Mouse (Mus musculus): ENCODE measurements around the gene Nxn. TPM values are rescaled to one million over a fixed set of nuclear protein-coding genes. Genes with fewer than 3 reads are reported as not detected.

Gene Nxn
- total and polyA plus RNA-seq, 2 experiments from 2014 or later = 10.6 to 50.7 TPM

- H3K27me3 ChIP-seq (ENCODE audit: control insufficient read depth, insufficient read depth, low read length) = no peaks in the 10 kb centered on the region
- DNase-seq (ENCODE audit: low spot score) (no peak), ATAC-seq (ENCODE audit: insufficient read depth, low read depth) (no peak)
- no peak overlapping the region for H3K9ac ChIP-seq (replicated peaks; ENCODE audit: low read depth, low read length)
- H3K9me3 ChIP-seq (replicated peaks; ENCODE audit: control insufficient read depth, low read length) = no peaks in the 10 kb centered on the region
- H3K4me1 ChIP-seq (ENCODE audit: control insufficient read depth, insufficient read depth) = no peaks in the 10 kb centered on the region
- H3K4me2 ChIP-seq (ENCODE audit: low read depth, low read length) = no peak overlapping the region
- no peak overlapping the region for H3K27ac ChIP-seq (ENCODE audit: low read depth)
- TF ChIP-seq EP300 (IDR thresholded peaks at IDR 0.05; ENCODE audit: low read depth) (no peak), CTCF (IDR thresholded peaks at IDR 0.05; ENCODE audit: low read depth) (no peak)
- no peaks in the 10 kb centered on the region for H3K36me3 ChIP-seq (replicated peaks; ENCODE audit: control insufficient read depth, insufficient read depth, low read length)
- 83% methylated on average over 7 of the region's 7 CpGs for WGBS
- H3K4me3 ChIP-seq (ENCODE audit: low read depth, low read length) = no peak overlapping the region
Observed at GRCm38 (mm10) chr11:76392532-76392931, 6.4 kb downstream of the Nxn start.

DNA sequence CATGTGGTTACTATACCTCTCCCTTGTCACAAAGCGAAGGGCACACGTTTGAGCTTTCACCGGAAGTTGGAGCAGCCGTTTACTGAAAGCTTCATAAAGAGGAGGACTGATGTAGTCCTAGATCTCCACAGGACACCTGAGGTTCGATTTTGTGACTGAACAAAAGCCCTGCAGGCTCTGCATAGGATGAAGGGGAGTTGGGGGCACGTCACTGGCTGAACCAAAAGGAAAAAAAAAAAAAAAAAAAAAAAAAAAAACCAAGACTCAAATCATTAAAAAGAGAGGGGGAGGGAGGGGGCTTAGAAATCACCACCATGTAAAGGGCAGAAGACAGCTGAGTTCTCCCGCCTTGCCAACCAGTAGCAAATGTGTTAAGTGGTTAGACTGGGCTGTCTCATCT, 10.2 kb downstream of the Nxn start:
- Histone ChIP-seq H3K36me3 (replicated peaks; ENCODE audit: control insufficient read depth, insufficient read depth, low read length) (no peaks in the 10 kb centered on the region), H3K4me3 (ENCODE audit: low read depth, low read length) (no peak overlapping the region), H3K9ac (replicated peaks; ENCODE audit: low read depth, low read length) (no peak overlapping the region), H3K27me3 (ENCODE audit: control insufficient read depth, insufficient read depth, low read length) (no peaks in the 10 kb centered on the region), H3K4me1 (ENCODE audit: control insufficient read depth, insufficient read depth) (no peaks in the 10 kb centered on the region), H3K9me3 (replicated peaks; ENCODE audit: control insufficient read depth, low read length) (no peaks in the 10 kb centered on the region), H3K4me2 (ENCODE audit: low read depth, low read length) (no peak overlapping the region), H3K27ac (ENCODE audit: low read depth) (no peak overlapping the region)
- no peak for TF ChIP-seq EP300 (IDR thresholded peaks at IDR 0.05; ENCODE audit: low read depth)
- TF ChIP-seq CTCF (IDR thresholded peaks at IDR 0.05; ENCODE audit: low read depth) = no peak
- 80% methylated on average over 7 of the region's 7 CpGs for WGBS
- DNase-seq (ENCODE audit: low spot score) = no peak
- ATAC-seq (ENCODE audit: insufficient read depth, low read depth) = no peak

GRCm38 (mm10) chr11:76387097-76387496, 11.8 kb downstream of the Nxn start:
- Histone ChIP-seq H3K4me3 (ENCODE audit: low read depth, low read length) (no peak overlapping the region), H3K9me3 (replicated peaks; ENCODE audit: control insufficient read depth, low read length) (no peaks in the 10 kb centered on the region), H3K9ac (replicated peaks; ENCODE audit: low read depth, low read length) (no peak overlapping the region), H3K36me3 (replicated peaks; ENCODE audit: control insufficient read depth, insufficient read depth, low read length) (no peaks in the 10 kb centered on the region), H3K27ac (ENCODE audit: low read depth) (no peak overlapping the region), H3K4me2 (ENCODE audit: low read depth, low read length) (no peak overlapping the region), H3K27me3 (ENCODE audit: control insufficient read depth, insufficient read depth, low read length) (no peaks in the 10 kb centered on the region), H3K4me1 (ENCODE audit: control insufficient read depth, insufficient read depth) (no peaks in the 10 kb centered on the region)
- no peak for DNase-seq (ENCODE audit: low spot score)
- WGBS = 82% methylated on average over 1 of the region's 1 CpGs
- ATAC-seq (ENCODE audit: insufficient read depth, low read depth) = no peak
- TF ChIP-seq CTCF (IDR thresholded peaks at IDR 0.05; ENCODE audit: low read depth) (peak; percentile 25), EP300 (IDR thresholded peaks at IDR 0.05; ENCODE audit: low read depth) (no peak)

DNA sequence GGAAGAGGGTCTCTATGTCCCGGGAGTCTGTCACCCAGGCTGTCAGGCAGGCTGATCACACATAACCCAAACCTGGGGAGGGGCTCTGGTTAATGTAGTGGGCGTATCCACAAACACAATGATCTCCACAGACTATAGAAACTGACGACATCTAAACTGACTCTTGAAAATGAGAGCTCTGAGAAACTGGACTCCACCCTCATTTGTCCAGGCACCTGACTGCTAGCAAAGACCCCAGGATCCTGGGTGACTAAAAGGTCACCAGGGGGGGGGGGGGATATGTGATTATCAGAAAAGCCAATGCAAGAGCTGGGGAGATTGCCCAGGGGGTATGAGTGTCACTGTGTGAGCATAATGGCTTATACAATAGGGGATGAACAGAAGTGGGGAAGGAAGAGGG, 13.2 kb downstream of the Nxn start:
- H3K4me1 ChIP-seq (ENCODE audit: control insufficient read depth, insufficient read depth) = 0 out of 2 replicates have a peak, but pooled peaks cover 3% of the 10 kb centered on the region
- H3K4me3 ChIP-seq (ENCODE audit: low read depth, low read length) = no peak overlapping the region
- no peaks in the 10 kb centered on the region for H3K36me3 ChIP-seq (replicated peaks; ENCODE audit: control insufficient read depth, insufficient read depth, low read length)
- H3K9me3 ChIP-seq (replicated peaks; ENCODE audit: control insufficient read depth, low read length) = no peaks in the 10 kb centered on the region
- WGBS = 70% methylated on average over 3 of the region's 3 CpGs
- ATAC-seq (ENCODE audit: insufficient read depth, low read depth) (no peak), DNase-seq (ENCODE audit: low spot score) (no peak)
- no peak overlapping the region for H3K9ac ChIP-seq (replicated peaks; ENCODE audit: low read depth, low read length)
- no peak for TF ChIP-seq EP300 (IDR thresholded peaks at IDR 0.05; ENCODE audit: low read depth)
- TF ChIP-seq CTCF (IDR thresholded peaks at IDR 0.05; ENCODE audit: low read depth) = no peak
- no peak overlapping the region for H3K27ac ChIP-seq (ENCODE audit: low read depth)
- H3K4me2 ChIP-seq (ENCODE audit: low read depth, low read length) = no peak overlapping the region
- no peaks in the 10 kb centered on the region for H3K27me3 ChIP-seq (ENCODE audit: control insufficient read depth, insufficient read depth, low read length)

GRCm38 (mm10) chr11:76385017-76385416, 13.9 kb downstream of the Nxn start:
- Histone ChIP-seq H3K27ac (ENCODE audit: low read depth) (peak overlapping the region; percentile 20; the same call in 1 of the 2 replicates), H3K36me3 (replicated peaks; ENCODE audit: control insufficient read depth, insufficient read depth, low read length) (no peaks in the 10 kb centered on the region)

DNA sequence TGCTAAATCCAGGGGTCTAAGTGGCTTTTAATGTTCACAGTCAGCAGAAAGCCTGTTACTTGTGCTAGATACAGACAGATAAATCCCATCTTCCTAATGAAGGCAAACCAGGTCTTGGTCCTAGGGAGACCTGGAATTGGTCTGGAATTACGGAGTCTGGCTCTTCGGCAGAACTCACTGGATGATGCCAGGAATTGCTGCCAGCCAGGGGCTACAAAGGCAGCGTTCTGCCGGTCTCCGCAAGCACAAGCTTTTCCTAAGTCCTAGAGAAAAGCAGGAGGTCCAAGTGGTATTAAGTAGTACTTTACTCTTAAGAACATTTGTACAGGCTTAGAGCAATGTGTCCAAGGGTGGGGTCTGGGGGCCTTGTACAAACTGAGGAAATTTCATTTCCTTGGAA, 14.6 kb downstream of the Nxn start:
- 78% methylated on average over 5 of the region's 5 CpGs for WGBS
- H3K4me1 ChIP-seq (ENCODE audit: control insufficient read depth, insufficient read depth) = peaks cover 16% of the 10 kb centered on the region; the same call in 1 of the 2 replicates
- no peaks in the 10 kb centered on the region for H3K36me3 ChIP-seq (replicated peaks; ENCODE audit: control insufficient read depth, insufficient read depth, low read length)
- H3K4me2 ChIP-seq (ENCODE audit: low read depth, low read length) = no peak overlapping the region
- H3K27me3 ChIP-seq (ENCODE audit: control insufficient read depth, insufficient read depth, low read length) = no peaks in the 10 kb centered on the region
- ATAC-seq (ENCODE audit: insufficient read depth, low read depth) = no peak
- no peak overlapping the region for H3K9ac ChIP-seq (replicated peaks; ENCODE audit: low read depth, low read length)
- peak overlapping the region; percentile 20; the same call in 1 of the 2 replicates for H3K27ac ChIP-seq (ENCODE audit: low read depth)
- no peaks in the 10 kb centered on the region for H3K9me3 ChIP-seq (replicated peaks; ENCODE audit: control insufficient read depth, low read length)
- no peak for DNase-seq (ENCODE audit: low spot score)
- TF ChIP-seq CTCF (IDR thresholded peaks at IDR 0.05; ENCODE audit: low read depth) (no peak), EP300 (IDR thresholded peaks at IDR 0.05; ENCODE audit: low read depth) (no peak)
- H3K4me3 ChIP-seq (ENCODE audit: low read depth, low read length) = no peak overlapping the region

More at GRCm38 (mm10) chr11:76385017-76385416, 13.9 kb downstream of the Nxn start:
- Histone ChIP-seq H3K4me1 (ENCODE audit: control insufficient read depth, insufficient read depth) (peaks cover 9% of the 10 kb centered on the region; the same call in 1 of the 2 replicates), H3K9ac (replicated peaks; ENCODE audit: low read depth, low read length) (no peak overlapping the region), H3K9me3 (replicated peaks; ENCODE audit: control insufficient read depth, low read length) (no peaks in the 10 kb centered on the region), H3K4me2 (ENCODE audit: low read depth, low read length) (no peak overlapping the region), H3K27me3 (ENCODE audit: control insufficient read depth, insufficient read depth, low read length) (no peaks in the 10 kb centered on the region), H3K4me3 (ENCODE audit: low read depth, low read length) (no peak overlapping the region)
- ATAC-seq (ENCODE audit: insufficient read depth, low read depth) (no peak), DNase-seq (ENCODE audit: low spot score) (no peak)
- WGBS = 86% methylated on average over 4 of the region's 4 CpGs
- no peak for TF ChIP-seq EP300 (IDR thresholded peaks at IDR 0.05; ENCODE audit: low read depth)
- TF ChIP-seq CTCF (IDR thresholded peaks at IDR 0.05; ENCODE audit: low read depth) = no peak

Data from heart, postnatal 0 days (tissue).